Mouse (Mus musculus) right cerebral cortex, postnatal 10 days (tissue): Measurements from ENCODE around the gene Aamp.

Experiments used
- DNase-seq, 2 experiments: peaks; one replicate each; pipeline ENCODE4 v3.0.0; 2021; ENCODE audit warnings: low spot score in 2 of 2

Gene Aamp

DNA sequence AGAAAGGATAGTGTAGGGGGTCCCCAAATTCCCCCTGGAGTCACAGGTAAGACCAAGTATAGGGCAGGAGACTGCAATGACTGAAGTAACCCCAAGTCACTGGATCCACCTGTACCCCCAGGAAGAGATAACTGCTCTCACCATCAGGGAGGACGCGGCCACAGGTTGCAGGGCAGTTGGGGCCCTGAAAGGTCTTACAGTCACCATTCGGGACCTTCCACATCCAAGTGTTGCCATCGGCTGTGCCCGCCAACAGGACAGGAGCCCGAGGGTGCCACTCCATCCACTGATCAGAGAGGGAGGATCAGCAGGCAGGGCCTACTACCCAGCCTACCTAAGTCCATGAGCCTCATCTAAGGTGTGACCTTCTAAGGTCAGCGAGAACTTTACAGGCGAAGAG, 2.7 kb downstream of the Aamp start:
- DNase-seq = no peak

DNA sequence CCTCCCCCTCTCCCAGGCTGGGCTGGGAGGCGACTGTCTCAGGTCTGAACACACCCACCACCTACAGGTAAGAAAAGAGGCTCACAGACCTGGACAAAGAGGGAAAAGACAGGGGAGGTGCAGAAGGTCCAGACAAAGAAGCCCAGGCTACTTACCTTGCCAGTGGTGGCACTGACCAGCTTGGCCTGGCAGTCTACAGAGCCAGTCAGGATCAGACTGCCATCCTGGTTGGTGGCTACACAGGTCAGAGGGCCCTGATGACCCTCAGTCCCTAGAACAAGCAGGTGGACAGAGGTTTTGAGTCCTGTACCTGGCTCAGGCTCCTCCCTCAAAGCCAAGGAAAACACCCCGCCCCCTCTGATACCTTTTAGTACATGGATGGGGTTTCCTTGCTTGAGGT, 3.2 kb downstream of the Aamp start:
- no peak for DNase-seq

DNA sequence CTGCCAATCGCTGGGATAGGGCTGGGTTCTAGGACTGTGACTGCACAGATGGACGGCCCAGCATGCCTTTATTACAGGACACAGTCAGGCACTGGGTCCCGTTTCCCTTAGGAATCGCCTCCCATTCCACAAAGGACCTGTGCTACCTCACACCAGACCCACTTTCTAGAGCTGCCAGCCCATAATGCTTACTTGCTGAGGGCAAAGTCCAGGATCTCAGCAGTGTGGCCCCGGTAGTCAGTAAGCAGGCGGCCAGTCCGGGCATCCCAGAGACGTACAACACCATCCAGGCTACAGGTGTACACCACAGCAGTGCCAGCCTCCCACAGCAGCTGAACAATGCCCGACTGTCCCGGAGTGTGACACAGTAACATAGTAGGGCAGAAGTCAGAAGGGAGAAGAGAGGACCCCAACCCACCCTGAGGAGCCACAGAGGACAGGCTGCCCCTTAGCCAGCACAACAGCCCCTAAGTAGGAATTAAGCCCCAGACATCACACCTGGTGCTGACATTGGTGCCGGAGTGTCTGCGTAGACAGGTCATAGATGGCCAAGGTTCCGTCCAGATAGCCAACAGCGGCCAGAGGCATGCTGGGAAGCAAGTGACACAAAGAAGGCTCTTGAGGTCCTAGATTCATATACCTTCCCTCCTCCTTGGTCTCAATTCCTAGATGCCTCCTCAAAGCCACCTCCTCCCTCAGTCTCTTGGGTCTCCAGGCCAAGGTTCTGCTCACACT, 3.8 kb downstream of the Aamp start:
- no peak for DNase-seq

DNA sequence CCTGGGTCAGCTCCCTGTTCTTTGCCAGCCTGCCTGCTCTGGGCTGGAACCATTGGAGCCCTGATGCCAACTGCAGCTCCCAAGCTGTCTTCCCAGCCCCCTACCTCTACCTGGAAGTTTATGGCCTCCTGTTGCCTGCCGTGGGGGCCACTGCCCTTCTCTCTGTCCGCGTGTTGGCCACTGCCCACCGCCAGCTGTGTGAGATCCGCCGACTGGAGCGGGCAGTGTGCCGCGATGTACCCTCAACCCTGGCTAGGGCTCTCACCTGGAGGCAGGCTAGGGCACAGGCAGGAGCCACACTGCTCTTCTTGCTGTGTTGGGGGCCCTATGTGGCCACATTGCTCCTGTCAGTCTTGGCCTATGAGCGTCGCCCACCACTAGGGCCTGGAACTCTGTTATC, 5.5 kb downstream of the Aamp start:
- DNase-seq = no peak

DNA sequence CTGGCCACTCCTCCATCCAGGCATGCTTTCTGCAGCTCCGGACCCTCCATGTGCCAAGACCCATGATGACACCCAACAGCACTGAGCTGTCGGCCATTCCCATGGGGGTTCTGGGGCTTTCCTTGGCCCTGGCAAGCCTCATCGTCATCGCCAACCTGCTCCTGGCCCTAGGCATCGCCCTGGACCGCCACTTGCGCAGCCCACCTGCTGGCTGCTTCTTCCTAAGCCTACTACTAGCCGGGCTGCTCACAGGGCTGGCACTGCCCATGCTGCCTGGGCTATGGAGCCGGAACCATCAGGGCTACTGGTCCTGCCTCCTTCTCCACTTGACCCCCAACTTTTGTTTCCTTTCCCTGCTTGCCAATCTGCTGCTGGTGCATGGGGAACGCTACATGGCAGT, 6.0 kb downstream of the Aamp start, which contains the start of gene Gpbar1:
Gene Gpbar1, plus strand, starts transcription at position 13 of the 400 bp plus-strand sequence.
- no peak for DNase-seq

DNA sequence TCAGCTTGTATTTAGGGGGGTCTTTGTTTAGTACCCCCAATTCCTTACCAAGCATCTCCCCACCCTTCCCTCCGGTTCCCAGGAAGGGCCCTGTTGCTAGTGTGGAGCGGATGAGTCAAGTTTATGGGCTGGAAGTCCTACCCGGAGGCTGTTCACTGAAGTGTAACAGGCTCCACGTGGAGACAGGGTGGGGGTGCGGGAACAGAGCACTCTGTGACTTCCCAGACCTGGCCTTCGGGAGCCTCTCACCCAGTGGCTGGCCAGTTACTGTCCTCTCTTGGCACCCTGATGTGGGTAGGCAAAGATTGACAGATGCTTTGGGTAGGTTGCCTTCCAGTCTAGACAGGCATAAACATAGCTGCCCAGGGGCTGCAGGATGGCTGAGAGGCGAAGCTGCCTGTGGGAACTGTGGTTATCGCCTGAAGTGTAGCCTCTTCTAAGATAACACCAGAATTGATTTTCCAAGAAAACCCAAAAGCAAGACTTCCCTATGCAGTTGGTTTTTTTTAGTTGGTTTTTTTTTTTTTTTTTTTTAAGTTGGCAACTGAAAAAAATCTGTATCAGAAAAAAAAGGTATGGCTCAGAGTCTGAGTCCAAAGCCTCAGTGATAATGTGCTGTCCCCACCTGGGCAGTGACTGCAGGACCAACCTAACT, 6.5 kb downstream of the Aamp start:
- DNase-seq = no peak

DNA sequence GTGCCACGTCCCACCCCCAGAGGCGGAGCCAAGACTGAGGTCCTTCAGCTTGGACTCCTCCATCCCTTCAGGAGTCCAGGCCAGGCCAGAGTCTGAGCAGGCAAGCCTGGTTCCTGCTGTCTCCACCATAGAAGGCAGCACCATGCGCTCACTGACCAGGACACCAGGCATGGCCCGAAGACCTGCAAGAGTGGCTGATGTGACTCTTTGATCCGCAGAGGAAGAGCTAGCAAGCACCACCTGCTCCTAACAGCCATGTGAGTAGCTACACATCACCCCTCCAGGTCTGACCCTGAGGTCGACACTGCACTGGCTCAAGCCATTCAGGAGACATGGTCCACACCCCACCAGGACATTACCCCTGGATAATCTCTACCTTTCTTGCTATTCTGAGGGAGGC, 7.5 kb downstream of the Aamp start:
- DNase-seq = no peak

DNA sequence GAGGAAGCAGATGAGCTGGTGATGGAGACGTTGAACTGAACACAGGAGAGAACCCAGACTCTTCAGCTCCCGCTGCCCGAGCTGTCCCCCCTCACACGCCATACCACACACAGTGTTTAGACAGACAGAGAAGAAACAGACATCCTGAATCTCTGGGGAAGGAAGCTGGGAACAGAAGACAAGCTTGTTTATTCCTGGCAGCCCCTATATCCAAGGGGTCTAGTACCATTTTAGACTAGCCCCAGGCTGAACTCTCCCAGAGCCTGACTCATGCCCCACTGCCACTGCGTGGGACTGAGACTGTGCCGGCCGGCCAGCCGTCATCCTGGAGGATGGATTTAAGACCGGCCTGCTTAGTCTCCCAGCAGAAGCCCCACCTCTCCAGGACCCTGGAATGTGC, 9.5 kb downstream of the Aamp start:
- no peak for DNase-seq

DNA sequence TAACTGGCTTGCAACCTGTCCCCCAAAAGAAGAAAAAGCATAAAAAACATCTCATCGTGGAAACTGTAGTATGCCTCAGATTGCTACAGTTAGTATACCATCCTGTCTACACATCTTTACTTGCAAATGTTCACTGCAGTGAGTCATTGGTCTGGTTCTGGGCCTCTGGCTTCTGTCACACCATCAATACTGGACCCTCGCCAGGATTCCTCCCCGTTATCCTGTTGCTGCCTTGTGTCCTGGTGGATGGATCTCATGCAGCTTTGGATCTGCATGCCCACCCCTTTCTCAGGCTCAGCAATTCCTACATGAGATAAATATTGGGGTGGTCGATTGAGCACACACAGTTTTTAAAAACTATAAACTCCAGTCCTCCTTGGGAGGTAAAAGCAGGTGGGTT, 12.9 kb downstream of the Aamp start:
- DNase-seq = no peak

DNA sequence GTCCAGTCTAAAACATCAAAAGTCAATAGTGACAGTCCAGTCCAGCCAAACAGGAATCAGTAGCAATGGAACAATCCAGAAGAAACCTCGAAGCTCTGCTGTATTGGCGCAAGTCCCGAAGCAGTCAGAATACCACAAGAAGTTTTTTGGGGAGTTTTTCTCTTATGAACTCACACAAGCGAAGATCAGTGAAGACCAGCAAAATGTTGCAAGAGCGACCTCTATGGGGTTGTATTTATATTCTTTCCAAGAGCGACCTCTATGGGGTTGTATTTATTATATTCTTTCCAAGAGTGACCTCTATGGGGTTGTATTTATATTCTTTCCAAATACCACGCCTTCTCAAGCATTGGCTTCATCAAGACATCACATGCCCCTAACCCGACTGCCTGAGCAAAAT, 15.8 kb downstream of the Aamp start:
- no peak for DNase-seq

DNA sequence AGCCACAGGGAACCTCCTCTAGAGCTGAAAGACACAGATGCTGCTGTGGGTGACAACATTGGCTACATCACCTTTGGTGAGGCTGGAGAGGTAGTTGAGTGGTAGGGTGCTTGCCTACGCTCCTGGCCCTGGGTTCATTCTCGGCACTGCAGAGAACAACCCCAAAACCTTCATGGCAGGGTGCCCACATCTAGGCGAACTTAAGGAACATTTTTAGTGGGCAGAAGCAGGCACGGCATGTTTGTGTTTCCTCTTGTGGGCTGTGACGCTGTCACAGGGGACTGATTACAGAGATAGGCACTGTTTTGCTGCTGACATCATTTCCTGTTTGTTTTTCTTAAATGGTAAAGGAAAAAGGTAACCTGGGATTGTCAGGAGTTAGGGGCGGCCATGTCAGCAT, 22.0 kb downstream of the Aamp start:
- DNase-seq = no peak

DNA sequence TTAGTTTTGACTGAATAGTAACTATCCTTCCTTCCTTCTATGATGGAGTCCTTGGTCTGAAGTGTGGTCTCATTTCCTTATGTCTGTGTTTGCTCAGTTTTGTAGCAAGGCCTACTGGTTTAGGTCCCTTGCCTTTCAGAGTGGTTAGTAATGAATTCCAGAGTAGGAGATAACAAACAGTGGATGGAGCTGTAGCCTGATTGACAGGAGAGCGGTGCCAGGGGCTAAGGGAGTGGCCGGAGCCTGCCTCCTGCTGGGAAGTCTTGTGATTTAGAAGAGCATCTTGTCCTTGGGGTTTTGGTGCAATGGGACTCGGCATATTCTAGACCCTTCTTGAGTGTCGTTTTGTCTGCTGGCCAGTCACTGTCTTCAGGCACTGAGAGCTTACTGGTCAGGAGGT, 27.8 kb downstream of the Aamp start:
- DNase-seq = no peak

DNA sequence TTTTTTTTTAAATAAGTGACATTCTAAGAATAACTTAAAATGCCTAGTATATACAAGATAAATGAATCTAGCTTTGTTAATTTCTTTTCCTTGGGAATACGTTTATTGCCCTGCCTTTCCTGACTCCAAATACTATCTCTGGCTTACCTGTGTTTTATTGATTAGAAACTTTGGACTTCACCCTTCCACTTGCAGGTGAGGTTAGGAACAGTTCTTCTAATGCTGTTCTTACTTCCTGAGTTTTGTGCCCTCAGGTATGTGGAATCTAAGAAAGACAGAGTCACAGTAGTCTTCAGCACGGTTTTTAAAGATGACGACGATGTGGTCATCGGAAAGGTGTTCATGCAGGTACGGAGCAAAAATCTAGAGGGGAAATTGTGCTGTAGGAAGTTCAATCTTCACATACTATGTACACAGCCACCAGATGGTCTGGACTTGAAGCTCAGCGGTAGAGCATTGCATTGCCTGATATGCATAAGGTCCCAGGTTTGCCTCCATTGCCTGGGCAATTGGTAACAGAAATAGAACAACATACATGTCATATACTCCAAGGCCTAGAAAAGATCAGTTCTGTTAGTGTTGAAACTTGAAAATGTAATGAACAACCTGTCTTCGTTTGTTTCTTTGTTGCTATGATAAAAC, 28.7 kb downstream of the Aamp start:
- no peak for DNase-seq

DNA sequence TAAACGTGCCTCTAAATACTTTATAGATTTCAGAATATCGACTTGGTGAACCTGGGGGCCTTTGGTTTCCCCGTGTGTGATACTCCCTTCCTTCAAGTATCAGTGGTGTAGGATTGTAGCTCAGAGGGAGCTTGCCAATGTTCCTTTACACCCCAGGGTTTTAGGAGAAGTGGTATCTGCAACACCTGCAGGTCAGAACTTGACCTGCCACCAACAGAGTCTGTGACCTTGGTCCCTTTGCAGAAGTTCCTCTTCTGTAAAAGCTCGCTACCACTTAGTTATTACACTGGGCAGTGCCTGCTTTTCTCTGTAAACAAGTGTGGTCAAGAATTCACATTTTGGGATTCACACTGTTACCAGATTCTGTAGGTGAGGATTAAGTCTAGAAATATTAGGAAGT, 34.4 kb downstream of the Aamp start:
- no peak for DNase-seq

DNA sequence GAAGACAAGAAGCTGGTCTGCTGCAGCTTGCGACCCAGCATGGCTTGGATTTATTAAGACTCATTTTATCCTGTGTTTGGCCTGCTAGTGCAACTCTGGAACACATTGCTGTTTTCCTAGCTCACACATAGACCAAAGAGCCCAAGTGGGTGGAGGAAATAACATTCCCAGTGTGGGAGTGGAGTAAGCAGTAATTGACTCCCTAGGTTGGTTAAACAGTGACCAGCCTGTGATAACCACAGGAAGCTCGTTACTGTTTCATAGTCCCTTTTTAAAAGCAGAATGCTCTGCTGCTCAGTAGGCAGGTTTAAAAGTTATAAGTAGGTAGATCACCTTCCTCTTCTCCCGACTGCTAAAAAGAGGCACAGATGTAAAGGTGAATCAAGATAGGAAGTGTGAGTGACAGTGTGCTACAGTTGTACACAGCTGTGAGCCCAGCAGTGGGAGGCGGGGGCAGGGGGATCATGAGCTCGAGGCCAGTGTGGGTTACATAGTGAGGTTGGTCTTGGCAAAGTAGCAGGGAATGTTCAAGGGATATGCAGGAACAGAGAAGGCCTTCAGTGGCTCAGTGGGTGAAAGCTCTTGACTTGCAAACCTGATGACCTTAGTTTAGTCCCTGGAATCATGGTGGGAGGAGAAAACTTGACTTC, 35.1 kb downstream of the Aamp start:
- no peak for DNase-seq

DNA sequence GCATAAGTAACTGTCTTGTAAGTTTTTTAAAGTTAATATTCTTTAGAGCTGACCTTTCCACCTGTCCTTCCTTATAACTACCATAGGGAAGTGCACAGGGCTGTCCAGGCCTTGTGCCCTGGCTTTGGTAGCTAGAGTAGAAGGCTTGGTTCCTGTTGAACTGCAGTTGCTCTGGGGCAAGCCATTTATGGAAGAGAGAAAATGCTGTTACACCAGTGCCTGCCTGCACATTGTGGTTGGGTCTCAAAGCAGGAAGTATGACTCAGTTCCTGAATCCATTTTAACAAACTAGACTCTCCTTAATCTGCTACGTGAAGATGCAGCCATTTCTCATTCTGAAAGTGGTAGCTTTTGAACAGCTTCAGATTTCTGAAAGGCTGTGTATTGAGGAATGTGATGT, 35.7 kb downstream of the Aamp start:
- peak in 1 of 2 experiments; percentile 43 for DNase-seq

DNA sequence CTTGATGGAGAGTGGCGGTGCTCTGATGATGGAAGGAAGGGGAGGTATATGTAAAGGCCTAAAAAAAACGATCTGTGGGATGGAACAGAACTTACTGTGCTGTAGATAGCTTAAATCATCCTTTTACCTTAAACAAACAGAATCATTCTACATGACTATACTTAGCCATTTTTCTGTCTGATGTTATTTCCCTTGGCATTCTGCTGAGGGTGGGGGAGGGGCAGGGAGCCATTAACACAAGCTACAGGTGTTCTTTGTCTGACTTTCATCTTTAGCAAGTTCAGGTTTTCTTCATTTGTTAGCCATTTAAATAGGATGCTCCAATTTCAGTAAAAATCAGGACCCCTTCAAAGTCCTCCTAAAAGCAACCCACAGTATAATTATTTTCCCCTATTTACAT, 39.0 kb downstream of the Aamp start:
- no peak for DNase-seq

DNA sequence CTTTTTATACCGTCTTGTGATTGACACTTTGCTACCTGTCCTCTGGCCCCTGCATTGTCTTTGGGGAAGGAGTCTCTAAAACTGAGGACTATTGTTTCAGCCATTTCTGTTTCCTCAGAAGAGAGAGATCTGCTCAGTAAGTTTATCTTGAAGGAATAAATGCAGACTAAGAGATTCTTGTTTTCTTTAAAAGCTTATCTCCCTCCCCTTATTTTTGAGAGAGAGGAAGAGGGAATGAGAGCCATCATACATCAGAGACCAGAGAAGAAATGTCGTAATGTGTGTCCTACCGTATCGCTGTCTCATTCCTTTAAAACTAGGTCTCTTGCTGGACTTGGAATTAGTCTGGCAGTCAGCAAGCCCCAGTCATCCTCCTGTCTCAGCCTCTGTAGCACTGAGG, 43.7 kb downstream of the Aamp start:
- no peak for DNase-seq

DNA sequence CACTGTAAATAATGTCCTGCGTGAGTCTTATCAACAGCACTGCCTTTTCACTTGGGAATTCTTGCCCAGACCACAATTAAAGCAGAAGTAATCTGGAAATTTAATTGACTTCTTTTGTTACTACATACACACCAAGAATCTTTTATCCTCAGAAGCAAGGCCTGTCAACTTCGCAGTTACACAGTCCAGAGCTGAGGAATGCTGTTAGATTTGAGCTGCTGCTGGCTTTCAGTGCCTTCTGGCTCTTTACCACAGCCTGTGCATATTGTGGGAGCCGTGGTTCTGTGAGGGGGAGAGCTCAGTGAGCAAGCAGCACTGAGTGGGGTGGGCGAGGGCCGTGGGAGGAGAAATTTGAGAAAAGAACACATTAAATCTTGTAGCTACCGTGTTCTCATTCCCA, 44.2 kb downstream of the Aamp start:
- DNase-seq = peak; percentile 80 to 86

DNA sequence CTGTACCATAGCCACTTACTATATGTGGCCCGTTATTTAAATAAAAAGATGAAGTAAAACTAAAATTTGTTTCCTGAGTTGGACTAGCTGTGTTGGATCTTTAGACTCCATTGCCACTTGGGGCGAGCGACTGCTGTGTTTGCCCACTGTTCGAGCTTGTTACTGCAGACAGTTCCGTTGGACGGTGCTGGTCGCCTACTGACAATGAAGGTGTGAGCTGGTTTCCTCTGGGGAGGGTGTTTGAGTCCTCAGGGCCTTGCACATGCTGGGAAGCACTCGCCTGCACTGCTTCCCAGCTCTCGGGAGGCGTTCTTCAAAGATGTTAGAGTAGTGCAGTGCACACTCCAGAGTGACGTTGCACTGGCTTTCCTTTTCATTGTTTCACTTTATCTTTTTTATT, 44.9 kb downstream of the Aamp start:
- DNase-seq = no peak

DNA sequence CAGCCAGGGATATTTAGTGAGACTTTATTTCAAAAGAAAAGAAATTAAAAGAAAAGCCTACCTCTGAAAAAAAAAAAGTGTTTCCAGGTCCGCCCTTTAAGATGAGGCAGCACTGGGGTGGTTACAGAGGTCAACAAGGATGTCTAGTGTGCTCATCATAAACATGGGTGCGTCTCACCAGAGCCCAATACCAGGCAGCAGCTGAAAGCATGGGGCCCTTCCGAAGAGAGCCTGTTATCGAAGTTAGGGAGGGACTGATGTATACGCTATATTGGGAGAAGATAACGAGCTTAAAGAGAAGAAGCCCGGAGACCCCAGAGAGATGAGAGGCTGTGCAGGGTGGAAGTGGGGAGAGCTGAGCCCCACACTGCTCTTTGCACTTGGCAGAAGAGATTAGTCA, 45.4 kb downstream of the Aamp start:
- no peak for DNase-seq

DNA sequence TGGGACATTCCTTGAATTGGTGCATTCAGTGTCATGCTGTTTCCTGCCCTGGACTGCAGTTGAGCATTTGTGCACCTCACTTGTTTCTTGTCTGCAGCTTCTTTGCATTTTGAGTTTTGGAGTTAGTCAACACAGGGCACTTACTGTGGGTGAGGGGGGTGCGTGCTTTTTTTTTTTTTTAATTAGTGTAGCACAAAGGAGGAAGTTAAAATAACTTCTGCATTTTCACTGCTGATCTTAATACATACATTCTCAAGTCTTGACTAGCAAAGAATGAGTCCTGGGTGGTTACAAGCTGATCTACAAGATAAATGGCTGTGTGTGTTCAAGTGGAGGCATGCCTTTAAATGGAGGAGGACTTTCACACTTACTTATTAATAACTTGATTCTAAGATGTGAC, 46.4 kb downstream of the Aamp start:
- no peak for DNase-seq

DNA sequence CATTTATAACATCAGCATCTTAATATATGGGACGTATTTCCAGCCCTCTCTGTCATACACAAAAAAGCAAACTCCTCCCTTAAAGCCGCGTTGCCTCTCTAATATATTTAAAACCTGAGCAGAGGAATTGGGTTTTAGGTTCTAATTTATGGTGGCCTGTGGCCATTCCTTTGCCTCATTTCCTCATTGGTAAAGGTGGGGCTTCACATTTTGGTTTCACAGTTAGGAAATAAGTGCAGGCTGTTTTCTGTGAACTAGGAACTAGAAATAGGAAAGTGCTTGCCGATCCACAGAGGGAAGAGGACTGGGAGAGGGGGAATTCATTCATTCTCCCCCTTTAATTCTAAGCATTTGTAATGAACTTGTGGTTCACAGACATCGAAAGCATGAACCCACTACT, 46.9 kb downstream of the Aamp start:
- no peak for DNase-seq
